13 mouse cellular contexts compared by ENCODE assay signal in genomic region chr8:79750305-79750704, GRCm38 (mm10). TPM values are rescaled to one million over a fixed set of nuclear protein-coding genes. Genes with fewer than 3 reads are reported as not detected.
DNase-seq lines count a peak whose midpoint lies in the region; ATAC-seq and TF ChIP-seq lines count a peak whose summit lies in the region.
"Had no signal": no experiment of that assay in that cellular context is flagged by ENCODE, and none has a peak within 500 bp of the region (broad histone marks: within the 10 kb centered on the region; RNA-seq: fewer than 3 reads in every experiment).

No protein-coding gene starts in this region.

- H3K4me1 ChIP-seq in hindbrain, postnatal 0 days (ENCODE audit: insufficient read depth, low read length), result no peaks in the 10 kb centered on the region; the same call in 1 of the 2 replicates
- H3K4me1 ChIP-seq in hindbrain, embryonic 10.5 days (replicated peaks), result 0 out of 2 replicates have a peak, but pooled peaks cover 7% of the 10 kb centered on the region
- no peaks in the 10 kb centered on the region for H3K4me1 ChIP-seq in neural tube, embryonic 14.5 days (ENCODE audit: control insufficient read depth, insufficient read depth, low read length)
- H3K4me1 ChIP-seq in embryonic facial prominence, embryonic 14.5 days (ENCODE audit: control insufficient read depth, insufficient read depth, low read length), result no peaks in the 10 kb centered on the region
- H3K4me1 ChIP-seq: liver, embryonic 15.5 days had no signal

- no peaks in the 10 kb centered on the region for H3K9me3 ChIP-seq in hindbrain, postnatal 0 days (ENCODE audit: low read length)
- H3K9me3 ChIP-seq in hindbrain, embryonic 10.5 days, result no peaks in the 10 kb centered on the region
- H3K9me3 ChIP-seq in neural tube, embryonic 14.5 days (ENCODE audit: control insufficient read depth, low read length), result no peaks in the 10 kb centered on the region
- no peaks in the 10 kb centered on the region for H3K9me3 ChIP-seq in embryonic facial prominence, embryonic 14.5 days (ENCODE audit: control insufficient read depth, low read length)
- H3K9me3 ChIP-seq: liver, embryonic 15.5 days; neural tube, embryonic 13.5 days had no signal

- WGBS in hindbrain, postnatal 0 days, result 13% methylated on average over 2 of the region's 2 CpGs
- 76% methylated on average over 2 of the region's 2 CpGs for WGBS in hindbrain, embryonic 10.5 days
- 19% methylated on average over 2 of the region's 2 CpGs for WGBS in neural tube, embryonic 14.5 days
- 16% methylated on average over 2 of the region's 2 CpGs for WGBS in embryonic facial prominence, embryonic 14.5 days

- H3K4me3 ChIP-seq in hindbrain, postnatal 0 days (ENCODE audit: low read length), result no peak overlapping the region
- no peak overlapping the region for H3K4me3 ChIP-seq in hindbrain, embryonic 10.5 days
- H3K4me3 ChIP-seq in neural tube, embryonic 14.5 days (ENCODE audit: low read depth, low read length), result no peak overlapping the region
- H3K4me3 ChIP-seq in embryonic facial prominence, embryonic 14.5 days (ENCODE audit: low read depth, low read length), result no peak overlapping the region
- H3K4me3 ChIP-seq: liver, embryonic 15.5 days; neural tube, embryonic 13.5 days had no signal

- no peak overlapping the region for H3K27ac ChIP-seq in hindbrain, postnatal 0 days
- H3K27ac ChIP-seq in hindbrain, embryonic 10.5 days, result no peak overlapping the region
- no peak overlapping the region for H3K27ac ChIP-seq in neural tube, embryonic 14.5 days (ENCODE audit: low read depth, low read length)
- no peak overlapping the region for H3K27ac ChIP-seq in embryonic facial prominence, embryonic 14.5 days (replicated peaks; ENCODE audit: low read depth, low read length)
- H3K27ac ChIP-seq: liver, embryonic 15.5 days; neural tube, embryonic 13.5 days had no signal

- no peaks in the 10 kb centered on the region for H3K36me3 ChIP-seq in hindbrain, postnatal 0 days (ENCODE audit: insufficient read depth, low read length)
- H3K36me3 ChIP-seq in hindbrain, embryonic 10.5 days, result peaks cover 20% of the 10 kb centered on the region
- no peaks in the 10 kb centered on the region for H3K36me3 ChIP-seq in neural tube, embryonic 14.5 days (ENCODE audit: control insufficient read depth, insufficient read depth, low read length)
- peaks cover 11% of the 10 kb centered on the region for H3K36me3 ChIP-seq in embryonic facial prominence, embryonic 14.5 days (ENCODE audit: control insufficient read depth, insufficient read depth, low read length)
- H3K36me3 ChIP-seq: liver, embryonic 15.5 days had no signal

- no peak overlapping the region for H3K4me2 ChIP-seq in hindbrain, postnatal 0 days (ENCODE audit: low read depth, low read length)
- no peak overlapping the region for H3K4me2 ChIP-seq in neural tube, embryonic 14.5 days (ENCODE audit: low read depth, low read length)
- H3K4me2 ChIP-seq in embryonic facial prominence, embryonic 14.5 days (ENCODE audit: low read depth, low read length), result no peak overlapping the region
- H3K4me2 ChIP-seq: liver, embryonic 15.5 days; neural tube, embryonic 13.5 days had no signal

- no peak overlapping the region for H3K9ac ChIP-seq in hindbrain, postnatal 0 days (replicated peaks; ENCODE audit: low read length)
- H3K9ac ChIP-seq in neural tube, embryonic 14.5 days (replicated peaks; ENCODE audit: low read depth, low read length), result no peak overlapping the region
- no peak overlapping the region for H3K9ac ChIP-seq in embryonic facial prominence, embryonic 14.5 days (ENCODE audit: low read depth, low read length)
- H3K9ac ChIP-seq: liver, embryonic 15.5 days; neural tube, embryonic 13.5 days had no signal

- no peak for ATAC-seq in hindbrain, postnatal 0 days
- peak; percentile 60; the same call in 1 of the 2 replicates for ATAC-seq in neural tube, embryonic 14.5 days (ENCODE audit: low read depth)
- ATAC-seq in embryonic facial prominence, embryonic 14.5 days (ENCODE audit: low read depth), result no peak

- H3K27me3 ChIP-seq in hindbrain, postnatal 0 days (ENCODE audit: insufficient read depth, low read length), result no peaks in the 10 kb centered on the region
- H3K27me3 ChIP-seq in hindbrain, embryonic 10.5 days (ENCODE audit: insufficient read depth, poor library complexity, severe bottlenecking), result no peaks in the 10 kb centered on the region
- H3K27me3 ChIP-seq in neural tube, embryonic 14.5 days (ENCODE audit: control insufficient read depth, insufficient read depth, low read length), result no peaks in the 10 kb centered on the region
- no peaks in the 10 kb centered on the region for H3K27me3 ChIP-seq in embryonic facial prominence, embryonic 14.5 days (replicated peaks; ENCODE audit: control insufficient read depth, insufficient read depth, low read length)
- H3K27me3 ChIP-seq: liver, embryonic 15.5 days; neural tube, embryonic 13.5 days had no signal

- TF ChIP-seq CTCF in hindbrain, postnatal 0 days (IDR thresholded peaks at IDR 0.05; ENCODE audit: low read depth), result no peak

- peak; percentile 84 for DNase-seq in hindbrain, postnatal 0 days (ENCODE audit: low spot score)
- no peak for DNase-seq in hindbrain, embryonic 10.5 days (ENCODE audit: low spot score)
- DNase-seq in neural tube, embryonic 10.5 days (ENCODE audit: extremely low spot score, low spot score), result no peak
- DNase-seq in embryonic facial prominence, embryonic 14.5 days (ENCODE audit: low spot score), result peak; percentile 59
- no peak for DNase-seq in liver
- no peak for DNase-seq in ovary, postnatal 36 days (ENCODE audit: low spot score)
- DNase-seq: adrenal gland, postnatal 25 days; heart, postnatal 36 days; kidney, adult 18-20 months; spleen, adult 18-20 months had no signal

RNA-seq across cellular contexts. Expression of gene Anapc10, which starts 38.7 kb away (rescaled TPM):
- total RNA-seq in hindbrain, postnatal 0 days (2014; rRNA removed), result 4.6 and 5.4 TPM in 2 replicates
- 40.7 and 43.3 TPM in 2 replicates for polyA plus RNA-seq in hindbrain, postnatal 0 days (2015; fragmentation: Nextera tagmentation; extraction: Ambion mirVana)
- 36.1 and 40.9 TPM in 2 replicates for polyA plus RNA-seq in hindbrain, embryonic 10.5 days (2016; fragmentation: Nextera tagmentation; extraction: Ambion mirVana)
- polyA plus RNA-seq in neural tube, embryonic 14.5 days (2014; fragmentation: Nextera tagmentation; extraction: Ambion mirVana), result 37.0 and 39.2 TPM in 2 replicates
- polyA plus RNA-seq in embryonic facial prominence, embryonic 14.5 days (2014; fragmentation: Nextera tagmentation; extraction: Ambion mirVana), result 39.5 and 40.0 TPM in 2 replicates

RNA-seq across cellular contexts. Expression of gene Abce1, which starts 38.8 kb away (rescaled TPM):
- total RNA-seq in hindbrain, postnatal 0 days (2014; rRNA removed), result 78.5 and 83.5 TPM in 2 replicates
- polyA plus RNA-seq in hindbrain, postnatal 0 days (2015; fragmentation: Nextera tagmentation; extraction: Ambion mirVana), result 61.3 and 61.5 TPM in 2 replicates
- 102 and 130 TPM in 2 replicates for polyA plus RNA-seq in hindbrain, embryonic 10.5 days (2016; fragmentation: Nextera tagmentation; extraction: Ambion mirVana)
- polyA plus RNA-seq in neural tube, embryonic 14.5 days (2014; fragmentation: Nextera tagmentation; extraction: Ambion mirVana), result 90.9 and 106 TPM in 2 replicates
- 77.8 and 87.4 TPM in 2 replicates for polyA plus RNA-seq in embryonic facial prominence, embryonic 14.5 days (2014; fragmentation: Nextera tagmentation; extraction: Ambion mirVana)

Comparison
In these comparisons a context has a peak if more than half of its experiments do, and no peak if none do; other contexts are left out.
1. DNase-seq: peak in hindbrain, postnatal 0 days (single experiment) and embryonic facial prominence, embryonic 14.5 days (single experiment); none in hindbrain, embryonic 10.5 days (single experiment), neural tube, embryonic 10.5 days (single experiment), liver (single experiment) and ovary, postnatal 36 days (single experiment).